Mouse (Mus musculus) embryo, embryonic 10.5 days (tissue): ENCODE results near the gene Dennd6a.

Experiments
- DNase-seq: peaks from one replicate; pipeline ENCODE4 v3.0.0-alpha.2; 2015; ENCODE audit warnings: low spot score

Gene Dennd6a

GRCm38 (mm10) chr14:26571951-26572675 lies 1.5 kb upstream of the Dennd6a start:
- DNase-seq: no peak

GRCm38 (mm10) chr14:26576255-26576780 lies 2.7 kb downstream of the Dennd6a start:
- DNase-seq: no peak

GRCm38 (mm10) chr14:26578791-26579191 lies 5.1 kb downstream of the Dennd6a start:
- peak; percentile 22 for DNase-seq

GRCm38 (mm10) chr14:26579346-26580343 lies 6.0 kb downstream of the Dennd6a start:
- DNase-seq: peak; percentile 95

- DNase-seq: no peak
These were observed 10.0 kb downstream of the Dennd6a start for GRCm38 (mm10) chr14:26583645-26584044.

GRCm38 (mm10) chr14:26587116-26587515 lies 13.5 kb downstream of the Dennd6a start:
- no peak for DNase-seq

GRCm38 (mm10) chr14:26591353-26591752 lies 17.7 kb downstream of the Dennd6a start:
- no peak for DNase-seq

GRCm38 (mm10) chr14:26593281-26593895 lies 19.7 kb downstream of the Dennd6a start:
- no peak for DNase-seq

- DNase-seq: no peak
These were observed 21.5 kb downstream of the Dennd6a start for GRCm38 (mm10) chr14:26595167-26595566.

GRCm38 (mm10) chr14:26595695-26596365 lies 22.2 kb downstream of the Dennd6a start:
- no peak for DNase-seq

GRCm38 (mm10) chr14:26605354-26605753 lies 31.7 kb downstream of the Dennd6a start:
- no peak for DNase-seq

- no peak for DNase-seq
These were observed 36.0 kb downstream of the Dennd6a start for GRCm38 (mm10) chr14:26609674-26610073.

- no peak for DNase-seq
These were observed 37.0 kb downstream of the Dennd6a start for GRCm38 (mm10) chr14:26610689-26611088.

GRCm38 (mm10) chr14:26625301-26625700 lies 51.6 kb downstream of the Dennd6a start:
- no peak for DNase-seq

- no peak for DNase-seq
These were observed 53.0 kb downstream of the Dennd6a start for GRCm38 (mm10) chr14:26626605-26627140.

- DNase-seq: peak; percentile 31
These were observed 63.6 kb downstream of the Dennd6a start for GRCm38 (mm10) chr14:26637025-26637850.

- DNase-seq: peak; percentile 98
These were observed 64.4 kb downstream of the Dennd6a start, which contains the start of gene Arf4 for GRCm38 (mm10) chr14:26637851-26638707. Gene Arf4, plus strand, starts transcription at chr14:26638074.

- peak; percentile 72 for DNase-seq
These were observed 65.0 kb downstream of the Dennd6a start for GRCm38 (mm10) chr14:26638708-26639084.

- DNase-seq: peak; percentile 36
These were observed 65.6 kb downstream of the Dennd6a start for GRCm38 (mm10) chr14:26639251-26639650.
